Mouse (Mus musculus): ENCODE results near the gene Mis18a. TPM values are rescaled to one million over a fixed set of nuclear protein-coding genes. Genes with fewer than 3 reads are reported as not detected.

Gene Mis18a
- polyA plus RNA-seq, 1 experiment from 2014 or later = 56.5 TPM

GRCm38 (mm10) chr16:90710313-90710712, 16.9 kb downstream of the Mis18a start:
- Histone ChIP-seq H3K27ac (ENCODE audit: low read depth, low read length) (peak overlapping the region; percentile 85), H3K9ac (ENCODE audit: low read length) (peak overlapping the region; percentile 51), H3K27me3 (replicated peaks; ENCODE audit: control insufficient read depth, insufficient read depth, low read length) (no peaks in the 10 kb centered on the region), H3K4me3 (ENCODE audit: low read depth, low read length) (peak overlapping the region; percentile 20), H3K9me3 (replicated peaks; ENCODE audit: control insufficient read depth, low read length) (no peaks in the 10 kb centered on the region), H3K36me3 (ENCODE audit: control insufficient read depth, insufficient read depth, low read length) (no peaks in the 10 kb centered on the region), H3K4me2 (ENCODE audit: low read length) (peak overlapping the region; percentile 56), H3K4me1 (ENCODE audit: control insufficient read depth, insufficient read depth, low read length) (peaks cover 17% of the 10 kb centered on the region)
- 83% methylated on average over 12 of the region's 12 CpGs for WGBS
- ATAC-seq = no peak
- DNase-seq (ENCODE audit: low spot score) = no peak

GRCm38 (mm10) chr16:90709711-90710289, 17.4 kb downstream of the Mis18a start:
- DNase-seq (ENCODE audit: low spot score) = peak; percentile 95
- Histone ChIP-seq H3K36me3 (ENCODE audit: control insufficient read depth, insufficient read depth, low read length) (no peaks in the 10 kb centered on the region), H3K4me2 (ENCODE audit: low read length) (peak overlapping the region; percentile 56), H3K4me3 (ENCODE audit: low read depth, low read length) (peak overlapping the region; percentile 20), H3K4me1 (ENCODE audit: control insufficient read depth, insufficient read depth, low read length) (peaks cover 17% of the 10 kb centered on the region), H3K27me3 (replicated peaks; ENCODE audit: control insufficient read depth, insufficient read depth, low read length) (no peaks in the 10 kb centered on the region), H3K9me3 (replicated peaks; ENCODE audit: control insufficient read depth, low read length) (no peaks in the 10 kb centered on the region), H3K27ac (ENCODE audit: low read depth, low read length) (peak overlapping the region; percentile 85), H3K9ac (ENCODE audit: low read length) (peak overlapping the region; percentile 51)
- peak; percentile 92 for ATAC-seq
- 8% methylated on average over 17 of the region's 17 CpGs for WGBS

DNA sequence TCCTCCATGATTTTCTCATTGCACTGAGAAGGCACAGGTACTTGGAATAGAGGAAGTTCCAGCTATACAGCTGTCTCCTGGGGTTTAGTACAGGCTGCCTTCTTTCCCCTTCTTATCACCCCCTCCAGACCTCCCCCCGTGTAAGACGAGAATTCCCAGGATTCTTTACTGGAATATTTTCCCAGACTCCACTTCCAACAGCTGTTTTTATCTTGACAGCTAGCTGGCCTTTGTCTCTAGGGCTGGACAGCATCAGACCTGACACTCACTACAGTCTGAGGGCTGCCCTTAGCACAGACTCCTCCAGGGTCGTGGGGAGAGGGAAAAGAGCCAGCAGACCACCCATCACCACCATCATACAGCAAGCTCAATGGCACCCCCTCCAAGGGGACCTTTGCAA, 20.9 kb downstream of the Mis18a start:
- Histone ChIP-seq H3K4me1 (ENCODE audit: control insufficient read depth, insufficient read depth, low read length) (peaks cover 17% of the 10 kb centered on the region), H3K36me3 (ENCODE audit: control insufficient read depth, insufficient read depth, low read length) (no peaks in the 10 kb centered on the region), H3K9me3 (replicated peaks; ENCODE audit: control insufficient read depth, low read length) (no peaks in the 10 kb centered on the region), H3K27me3 (replicated peaks; ENCODE audit: control insufficient read depth, insufficient read depth, low read length) (no peaks in the 10 kb centered on the region), H3K9ac (ENCODE audit: low read length) (no peak overlapping the region), H3K4me2 (ENCODE audit: low read length) (no peak overlapping the region), H3K27ac (ENCODE audit: low read depth, low read length) (no peak overlapping the region), H3K4me3 (ENCODE audit: low read depth, low read length) (no peak overlapping the region)
- DNase-seq (ENCODE audit: low spot score) = no peak
- WGBS = 59% methylated on average over 3 of the region's 3 CpGs
- no peak for ATAC-seq

- DNase-seq (ENCODE audit: low spot score) = no peak
These were observed 22.9 kb downstream of the Mis18a start for GRCm38 (mm10) chr16:90704161-90704825.

GRCm38 (mm10) chr16:90703646-90704045, 23.6 kb downstream of the Mis18a start:
- Histone ChIP-seq H3K4me3 (ENCODE audit: low read depth, low read length) (no peak overlapping the region), H3K9ac (ENCODE audit: low read length) (no peak overlapping the region), H3K4me2 (ENCODE audit: low read length) (no peak overlapping the region), H3K27me3 (replicated peaks; ENCODE audit: control insufficient read depth, insufficient read depth, low read length) (no peaks in the 10 kb centered on the region), H3K36me3 (ENCODE audit: control insufficient read depth, insufficient read depth, low read length) (no peaks in the 10 kb centered on the region), H3K9me3 (replicated peaks; ENCODE audit: control insufficient read depth, low read length) (no peaks in the 10 kb centered on the region), H3K27ac (ENCODE audit: low read depth, low read length) (no peak overlapping the region), H3K4me1 (ENCODE audit: control insufficient read depth, insufficient read depth, low read length) (no peaks in the 10 kb centered on the region)
- WGBS = 51% methylated on average over 1 of the region's 1 CpGs
- DNase-seq (ENCODE audit: low spot score) (no peak), ATAC-seq (no peak)

More at GRCm38 (mm10) chr16:90704161-90704825, 22.9 kb downstream of the Mis18a start:
- ATAC-seq = no peak
- Histone ChIP-seq H3K27me3 (replicated peaks; ENCODE audit: control insufficient read depth, insufficient read depth, low read length) (no peaks in the 10 kb centered on the region), H3K36me3 (ENCODE audit: control insufficient read depth, insufficient read depth, low read length) (no peaks in the 10 kb centered on the region), H3K4me1 (ENCODE audit: control insufficient read depth, insufficient read depth, low read length) (peaks cover 5% of the 10 kb centered on the region; the same call in 1 of the 2 replicates), H3K4me2 (ENCODE audit: low read length) (no peak overlapping the region), H3K9ac (ENCODE audit: low read length) (no peak overlapping the region), H3K9me3 (replicated peaks; ENCODE audit: control insufficient read depth, low read length) (no peaks in the 10 kb centered on the region), H3K27ac (ENCODE audit: low read depth, low read length) (no peak overlapping the region), H3K4me3 (ENCODE audit: low read depth, low read length) (no peak overlapping the region)
- 92% methylated on average over 13 of the region's 13 CpGs for WGBS

- Histone ChIP-seq H3K36me3 (ENCODE audit: control insufficient read depth, insufficient read depth, low read length) (no peaks in the 10 kb centered on the region), H3K27me3 (replicated peaks; ENCODE audit: control insufficient read depth, insufficient read depth, low read length) (no peaks in the 10 kb centered on the region), H3K4me3 (ENCODE audit: low read depth, low read length) (no peak overlapping the region), H3K4me2 (ENCODE audit: low read length) (no peak overlapping the region), H3K9me3 (replicated peaks; ENCODE audit: control insufficient read depth, low read length) (no peaks in the 10 kb centered on the region), H3K27ac (ENCODE audit: low read depth, low read length) (no peak overlapping the region), H3K9ac (ENCODE audit: low read length) (no peak overlapping the region), H3K4me1 (ENCODE audit: control insufficient read depth, insufficient read depth, low read length) (no peaks in the 10 kb centered on the region)
- DNase-seq (ENCODE audit: low spot score) = no peak
- ATAC-seq = no peak
- 89% methylated on average over 2 of the region's 2 CpGs for WGBS
These were observed 25.7 kb downstream of the Mis18a start for GRCm38 (mm10) chr16:90701541-90701940.

GRCm38 (mm10) chr16:90699390-90699789, 27.8 kb downstream of the Mis18a start:
- Histone ChIP-seq H3K36me3 (ENCODE audit: control insufficient read depth, insufficient read depth, low read length) (no peaks in the 10 kb centered on the region), H3K9me3 (replicated peaks; ENCODE audit: control insufficient read depth, low read length) (no peaks in the 10 kb centered on the region), H3K9ac (ENCODE audit: low read length) (no peak overlapping the region), H3K4me3 (ENCODE audit: low read depth, low read length) (no peak overlapping the region), H3K27ac (ENCODE audit: low read depth, low read length) (no peak overlapping the region), H3K4me2 (ENCODE audit: low read length) (no peak overlapping the region), H3K27me3 (replicated peaks; ENCODE audit: control insufficient read depth, insufficient read depth, low read length) (no peaks in the 10 kb centered on the region), H3K4me1 (ENCODE audit: control insufficient read depth, insufficient read depth, low read length) (no peaks in the 10 kb centered on the region)
- ATAC-seq = no peak
- no peak for DNase-seq (ENCODE audit: low spot score)
- 84% methylated on average over 14 of the region's 14 CpGs for WGBS

DNA sequence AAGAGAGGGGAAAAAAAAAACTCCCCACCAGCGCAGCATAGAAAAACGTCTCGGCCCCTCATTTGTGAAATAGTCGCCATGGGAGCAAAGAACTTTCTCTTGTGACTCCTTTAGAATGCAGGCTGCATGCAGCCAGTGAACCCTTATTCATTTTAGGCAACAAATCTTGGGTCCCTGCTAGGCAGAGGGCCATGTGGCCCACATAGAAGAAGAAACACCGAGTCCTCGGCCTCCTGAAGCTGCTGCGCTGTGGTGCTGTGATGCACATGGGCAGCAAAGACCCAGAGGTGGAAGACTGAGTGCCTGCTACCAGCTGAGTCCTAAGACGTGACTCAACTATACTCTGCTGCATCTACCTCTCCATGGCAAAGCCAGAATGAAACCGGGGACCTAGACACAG, 30.9 kb downstream of the Mis18a start:
- WGBS = 51% methylated on average over 9 of the region's 9 CpGs
- no peak for DNase-seq (ENCODE audit: low spot score)

DNA sequence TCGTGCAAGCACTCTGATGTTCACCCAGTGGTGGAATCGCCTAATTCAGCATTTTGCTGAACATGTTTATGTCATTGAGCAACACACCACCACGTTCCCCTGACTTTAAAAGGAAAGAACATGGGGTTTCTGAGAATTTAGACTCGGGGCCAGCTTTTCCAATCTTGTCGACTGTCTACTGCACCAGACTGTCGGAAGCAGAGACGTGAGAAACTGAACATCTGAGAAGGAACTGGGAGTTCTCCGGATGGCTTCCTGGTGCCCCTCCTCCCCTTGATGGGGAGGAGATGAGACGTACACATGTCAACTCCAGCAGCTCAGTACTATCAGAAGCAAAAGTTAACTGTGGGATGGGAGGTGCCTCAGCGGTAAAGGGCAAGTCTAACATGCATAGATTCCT, 32.1 kb downstream of the Mis18a start:
- Histone ChIP-seq H3K36me3 (ENCODE audit: control insufficient read depth, insufficient read depth, low read length) (no peaks in the 10 kb centered on the region), H3K27ac (ENCODE audit: low read depth, low read length) (no peak overlapping the region), H3K4me2 (ENCODE audit: low read length) (no peak overlapping the region), H3K9me3 (replicated peaks; ENCODE audit: control insufficient read depth, low read length) (no peaks in the 10 kb centered on the region), H3K4me3 (ENCODE audit: low read depth, low read length) (no peak overlapping the region), H3K9ac (ENCODE audit: low read length) (no peak overlapping the region), H3K4me1 (ENCODE audit: control insufficient read depth, insufficient read depth, low read length) (no peaks in the 10 kb centered on the region; the same call in 1 of the 2 replicates), H3K27me3 (replicated peaks; ENCODE audit: control insufficient read depth, insufficient read depth, low read length) (no peaks in the 10 kb centered on the region)
- 81% methylated on average over 10 of the region's 10 CpGs for WGBS
- ATAC-seq = peak; percentile 20; the same call in 1 of the 2 replicates
- DNase-seq (ENCODE audit: low spot score) = no peak

More for the DNA sequence above, 30.9 kb downstream of the Mis18a start:
- Histone ChIP-seq H3K36me3 (ENCODE audit: control insufficient read depth, insufficient read depth, low read length) (no peaks in the 10 kb centered on the region), H3K4me3 (ENCODE audit: low read depth, low read length) (no peak overlapping the region), H3K4me2 (ENCODE audit: low read length) (no peak overlapping the region), H3K27ac (ENCODE audit: low read depth, low read length) (no peak overlapping the region), H3K27me3 (replicated peaks; ENCODE audit: control insufficient read depth, insufficient read depth, low read length) (no peaks in the 10 kb centered on the region), H3K4me1 (ENCODE audit: control insufficient read depth, insufficient read depth, low read length) (no peaks in the 10 kb centered on the region; the same call in 1 of the 2 replicates), H3K9ac (ENCODE audit: low read length) (no peak overlapping the region), H3K9me3 (replicated peaks; ENCODE audit: control insufficient read depth, low read length) (no peaks in the 10 kb centered on the region)
- ATAC-seq = no peak
